Mouse (Mus musculus): ENCODE measurements at regions not wholly inside any gene's neighbourhood (a gene's known extent, or its start where the extent isn't known, plus 50 kb on each side); places are given as distances from the start of the nearest gene placed in this dataset.

GRCm38 (mm10) chr11:113101534-113101933, 319.5 kb downstream of the Sox9 start:
- TF ChIP-seq POLR2A (IDR thresholded peaks at IDR 0.05; ENCODE audit: extremely low read depth, insufficient read depth, low read length) (no peak), CTCF (IDR thresholded peaks at IDR 0.05; ENCODE audit: low read depth, low read length) (no peak)
